Mouse (Mus musculus): ENCODE measurements around the gene Dsp.

The Dsp gene

DNA sequence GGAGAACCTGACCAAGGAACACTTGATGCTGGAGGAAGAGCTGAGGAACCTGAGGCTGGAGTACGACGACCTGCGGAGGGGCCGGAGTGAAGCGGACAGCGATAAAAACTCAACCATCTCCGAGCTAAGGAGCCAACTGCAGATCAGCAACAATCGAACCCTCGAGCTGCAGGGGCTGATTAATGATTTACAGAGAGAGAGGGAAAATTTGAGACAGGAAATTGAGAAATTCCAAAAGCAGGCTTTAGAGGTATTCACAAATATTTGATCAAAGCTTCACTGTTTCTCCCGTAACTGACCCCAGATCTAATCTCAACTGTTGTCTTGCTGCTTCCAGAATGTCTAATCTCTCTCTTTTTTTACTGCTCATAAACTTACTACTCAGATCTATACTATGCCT is 42.3 kb downstream of the Dsp start:
- no peak for DNase-seq

DNA sequence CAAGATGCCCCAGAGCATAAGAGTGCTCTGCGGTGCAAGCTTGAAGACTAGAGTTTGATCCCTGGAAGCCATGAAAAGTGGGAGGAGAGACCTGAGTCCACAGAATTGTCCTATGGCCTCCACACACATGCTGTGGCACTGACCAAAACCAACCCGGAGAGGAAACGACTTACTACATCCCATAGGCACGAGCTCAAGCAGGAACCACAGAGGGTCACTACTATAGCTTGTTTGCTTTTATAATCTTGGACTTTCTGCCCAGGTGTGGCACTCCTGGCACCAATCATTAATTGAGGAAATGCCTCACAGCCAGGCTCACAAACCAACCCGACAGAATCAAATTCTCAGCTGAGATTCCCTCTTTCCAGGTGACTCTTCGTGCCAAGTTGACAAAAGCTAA is 50.3 kb downstream of the Dsp start:
- DNase-seq, result no peak

GRCm38 (mm10) chr13:38204171-38204570 is 53.1 kb downstream of the Dsp start:
- DNase-seq, result no peak

DNA sequence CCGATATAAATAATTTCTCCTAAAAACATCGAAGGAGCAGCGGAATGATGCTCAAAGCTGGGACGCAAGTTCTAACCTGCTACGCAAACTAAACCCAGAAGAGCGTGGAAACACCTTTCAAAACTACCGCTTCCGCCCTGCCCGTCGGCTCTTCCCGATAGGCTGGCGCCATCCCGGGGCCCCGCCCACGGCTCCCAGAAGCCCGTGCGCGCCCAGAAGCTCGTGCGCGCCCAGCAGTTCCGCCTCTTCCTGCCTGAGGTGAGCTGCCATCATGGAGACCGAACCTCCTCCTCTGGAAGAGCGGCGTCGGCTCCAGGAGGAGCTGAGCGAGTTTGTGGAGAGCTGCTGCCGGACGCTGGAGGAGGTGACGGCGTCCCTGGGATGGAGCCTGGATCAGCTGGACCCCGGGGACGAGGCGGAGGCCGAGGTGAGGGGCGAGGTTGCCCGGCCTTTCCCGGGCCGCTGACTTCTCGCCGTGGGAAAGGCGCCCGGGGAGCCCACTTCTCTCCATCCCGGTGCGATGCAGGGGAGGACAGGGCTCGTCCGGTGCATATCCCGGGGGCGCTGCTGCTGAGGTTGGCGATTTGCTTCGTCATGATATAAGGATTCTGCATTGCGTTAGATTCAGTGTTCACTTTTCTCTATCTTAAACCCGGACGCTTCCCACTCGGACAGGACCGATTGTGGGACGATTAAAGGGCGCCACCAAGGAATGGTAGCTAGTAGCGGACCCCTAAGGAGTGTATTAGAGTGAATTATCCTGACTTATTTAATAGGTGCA is 53.8 kb downstream of the Dsp start, which contains the start of gene Snrnp48:
Snrnp48 (plus strand) TSS at position 237 of the 781 bp plus-strand sequence.
- DNase-seq, result peak; percentile 88

- DNase-seq, result no peak
Observed at GRCm38 (mm10) chr13:38211122-38211521, 60.0 kb downstream of the Dsp start.

- no peak for DNase-seq
Observed at GRCm38 (mm10) chr13:38218686-38219085, 67.6 kb downstream of the Dsp start.

DNA sequence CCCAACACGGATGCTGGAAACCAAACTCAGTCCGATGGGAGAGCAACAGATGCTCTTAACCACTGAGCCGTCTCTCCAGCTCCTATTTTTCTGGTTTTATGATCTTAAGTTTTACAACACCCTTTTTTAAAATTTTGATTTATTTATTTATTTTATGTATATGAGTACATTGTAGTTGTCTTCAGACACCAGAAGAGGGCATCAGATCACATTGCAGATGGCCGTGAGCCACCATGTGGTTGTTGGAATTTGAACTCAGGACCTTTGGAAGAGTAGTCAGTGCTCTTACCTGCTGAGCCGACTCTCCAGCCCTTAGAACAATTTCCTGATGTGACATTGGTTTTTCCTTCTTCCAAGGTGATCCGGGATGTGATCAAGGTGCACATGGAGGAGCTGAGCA is 69.2 kb downstream of the Dsp start:
- DNase-seq, result no peak

- no peak for DNase-seq
Observed at GRCm38 (mm10) chr13:38230177-38230821, 79.2 kb downstream of the Dsp start.

DNA sequence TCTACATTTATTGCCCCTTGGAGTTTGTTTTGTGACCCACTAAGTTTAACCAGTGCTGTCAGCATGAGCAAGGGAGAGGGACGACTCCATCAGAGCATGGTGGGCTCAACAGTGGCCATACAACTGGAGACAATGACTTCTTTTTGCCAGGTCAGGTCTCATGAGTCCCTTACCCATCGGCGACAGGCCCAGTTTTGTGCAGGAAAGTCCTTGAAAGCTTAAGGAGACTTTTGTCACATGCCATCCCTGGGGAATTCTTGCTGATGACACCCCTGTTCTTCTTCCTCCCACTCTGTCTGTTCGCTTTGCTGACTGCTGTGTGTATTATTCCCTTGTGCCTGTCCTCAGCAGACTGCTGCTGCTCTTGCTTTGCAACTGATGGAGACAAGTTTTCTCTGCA is 81.3 kb downstream of the Dsp start:
- no peak for DNase-seq

- DNase-seq, result no peak
Observed at GRCm38 (mm10) chr13:38232856-38233625, 81.9 kb downstream of the Dsp start.

- DNase-seq, result no peak
Observed at GRCm38 (mm10) chr13:38234651-38235050, 83.6 kb downstream of the Dsp start.

DNA sequence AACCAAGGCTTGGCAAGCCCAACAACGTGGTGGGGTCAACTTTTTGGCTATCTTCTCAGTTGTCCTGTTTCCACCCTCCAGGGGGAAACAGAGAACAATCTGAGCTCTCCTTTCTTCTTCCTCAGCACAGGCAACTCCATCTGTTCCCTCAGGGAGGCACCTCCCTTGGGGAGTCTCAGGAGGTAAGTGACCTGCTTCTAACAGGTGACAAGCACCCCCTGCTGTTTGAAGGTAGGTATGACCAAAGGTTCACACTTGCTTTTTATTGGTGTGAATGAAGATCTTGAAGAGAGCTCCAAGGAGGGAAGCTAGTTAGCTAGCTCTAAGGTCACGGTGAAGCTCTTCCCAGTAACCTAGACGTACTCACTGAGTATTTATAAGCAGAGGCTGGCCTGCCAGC is 84.3 kb downstream of the Dsp start:
- DNase-seq, result no peak

DNA sequence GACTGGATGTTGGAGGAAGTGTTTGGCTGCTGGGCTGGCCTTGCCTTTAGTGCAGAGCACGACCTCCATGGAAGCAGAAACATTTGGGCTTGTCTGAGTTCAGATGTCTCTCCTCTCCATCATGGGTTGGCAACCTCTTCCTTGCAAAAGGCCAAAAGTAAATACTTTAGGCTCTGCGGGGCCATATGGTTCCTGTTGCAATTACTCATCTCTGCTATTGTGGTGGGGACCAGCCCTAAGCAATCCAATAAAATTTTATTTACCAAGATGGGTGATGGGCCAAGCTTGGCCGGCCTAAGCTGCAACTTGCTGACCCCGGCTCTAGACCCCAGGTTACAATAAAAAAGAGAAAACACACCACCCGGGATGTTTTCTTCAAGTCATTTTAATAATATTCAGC is 97.1 kb downstream of the Dsp start:
- no peak for DNase-seq

Data from cerebellum, adult 9-11 months (tissue).